Comparison of ENCODE assay signal across 27 mouse cellular contexts in the genomic region with DNA sequence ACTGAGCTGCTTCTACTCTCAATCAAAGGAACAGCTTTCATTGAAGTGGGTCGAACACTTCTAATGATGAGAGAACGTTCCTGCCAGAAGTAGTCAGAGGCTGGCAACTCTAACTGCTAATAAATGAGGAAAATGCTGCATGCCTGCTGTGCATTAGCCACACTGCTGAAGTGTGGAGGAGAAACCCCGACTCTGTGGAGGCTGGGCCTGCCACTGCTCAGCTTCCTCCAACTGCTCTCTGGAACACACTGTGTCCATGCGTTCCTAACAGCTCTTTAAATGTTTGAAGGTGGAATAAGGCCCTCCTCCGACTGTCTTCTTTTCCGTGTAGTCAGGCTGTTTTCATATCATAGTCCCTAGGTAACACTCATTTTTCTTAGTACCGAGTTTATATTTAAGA.
A peak's percentile ranks its signal among the peaks of the same experiment; 100 is the strongest.
DNase-seq lines count a peak whose midpoint lies in the region; TF ChIP-seq lines count a peak whose summit lies in the region.
"Had no signal": no experiment of that assay in that cellular context is flagged by ENCODE, and none has a peak within 500 bp of the region (broad histone marks: within the 10 kb centered on the region; RNA-seq: fewer than 3 reads in every experiment).

No protein-coding gene starts in this region.

- H3K4me3 ChIP-seq in left cerebral cortex, adult 2 months: no peak overlapping the region
- H3K4me3 ChIP-seq: forebrain, embryonic 13.5 days; heart, embryonic 13.5 days; lung, embryonic 15.5 days; midbrain, embryonic 12.5 days; myocyte; neural tube, embryonic 12.5 days; stomach, embryonic 15.5 days had no signal

- no peak for TF ChIP-seq CTCF in left cerebral cortex, adult 2 months (IDR thresholded peaks at IDR 0.05)

- DNase-seq in frontal cortex, adult 2 months (ENCODE audit: extremely low spot score in 1 of 2, low spot score in 1 of 2): peak; percentile 10 to 14
- no peak for DNase-seq in frontal cortex, postnatal 25 days (ENCODE audit: low spot score in 2 of 2)
- peak; percentile 15 to 40 for DNase-seq in left cerebral cortex, postnatal 14 days (ENCODE audit: low spot score in 2 of 2)
- no peak for DNase-seq in left cerebral cortex, adult 2 months (ENCODE audit: extremely low spot score in 1 of 2, low spot score in 2 of 2)
- DNase-seq in Muller cell, postnatal 12 days (ENCODE audit: inconsistent ontology term): peak; percentile 74
- peak; percentile 47 for DNase-seq in brain, adult 2 months (ENCODE audit: low read depth, low spot score)
- DNase-seq in cerebellum, postnatal 14 days: no peak
- DNase-seq in gastrocnemius, postnatal 10 days: no peak
- DNase-seq: adrenal gland, adult 8-10 months; B cell, adult 2 months; cerebellum, adult 11 months; cerebellum, adult 9-10 months; gastrocnemius, postnatal 25 days; heart, adult 18-20 months; heart, postnatal 10 days; kidney, adult 11 months; kidney, postnatal 14 days; right cerebral cortex, adult 18-20 months; thymus, postnatal 14 days had no signal

- intact Hi-C loops in left cerebral cortex, postnatal 14 days (cut with DNase I): no loop called here
- intact Hi-C loops in left cerebral cortex, adult 2 months (cut with DNase I): no loop called here

- H3K27ac ChIP-seq in left cerebral cortex, adult 2 months: no peak overlapping the region
- H3K27ac ChIP-seq: forebrain, embryonic 13.5 days; heart, embryonic 13.5 days; hindbrain, embryonic 14.5 days; lung, embryonic 15.5 days; midbrain, embryonic 12.5 days; neural tube, embryonic 12.5 days; stomach, embryonic 15.5 days had no signal

Comparison
In these comparisons a context has a peak if more than half of its experiments do, and no peak if none do; other contexts are left out.
1. DNase-seq: peak in frontal cortex, adult 2 months (2 of 2), left cerebral cortex, postnatal 14 days (2 of 2), Muller cell, postnatal 12 days (single experiment) and brain, adult 2 months (single experiment); none in frontal cortex, postnatal 25 days (0 of 2), left cerebral cortex, adult 2 months (0 of 2), cerebellum, postnatal 14 days (0 of 2) and gastrocnemius, postnatal 10 days (single experiment).